Mouse (Mus musculus): Measurements from ENCODE around the gene Itga9. TPM values are rescaled to one million over a fixed set of nuclear protein-coding genes. Genes with fewer than 3 reads are reported as not detected.

The Itga9 gene
- polyA plus RNA-seq, 1 experiment: 0.14 TPM

DNA sequence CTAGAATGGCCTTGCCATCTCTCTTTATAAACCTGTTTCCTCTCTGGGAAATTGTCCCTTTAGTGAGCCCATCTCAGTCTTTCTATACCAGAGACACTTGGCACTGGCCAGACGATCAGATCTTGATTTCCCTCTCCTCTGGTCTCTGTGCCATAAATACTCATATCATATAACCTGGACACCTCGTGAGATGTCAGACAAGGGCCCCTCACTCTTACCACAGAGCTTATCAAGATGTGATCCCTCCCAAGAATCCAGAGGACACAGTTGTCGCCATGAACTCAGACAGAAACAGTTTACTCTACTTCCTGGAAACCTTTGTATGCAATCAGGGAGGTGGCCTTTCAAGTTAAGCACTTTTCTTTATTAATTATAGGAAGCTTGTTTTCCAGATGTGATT, 127.1 kb downstream of the Itga9 start:
- no peaks in the 10 kb centered on the region for H3K36me3 ChIP-seq (ENCODE audit: control insufficient read depth, insufficient read depth)
- no peak overlapping the region for H3ac ChIP-seq (ENCODE audit: control insufficient read depth, insufficient read length)
- H3K4me3 ChIP-seq: no peak overlapping the region
- TF ChIP-seq MYOG (IDR thresholded peaks at IDR 0.05; ENCODE audit: control insufficient read depth in 1 of 3, insufficient read depth in 1 of 3, insufficient read length in 2 of 3, low read depth in 2 of 3): no peak
- TF ChIP-seq MAX (IDR thresholded peaks at IDR 0.05; ENCODE audit: low read depth): no peak
- TF ChIP-seq TCF12 (IDR thresholded peaks at IDR 0.05; ENCODE audit: insufficient read depth, poor library complexity, severe bottlenecking): no peak
- no peak for TF ChIP-seq TCF3 (IDR thresholded peaks at IDR 0.05; ENCODE audit: insufficient read length, low read depth)
- no peak for TF ChIP-seq USF1 (IDR thresholded peaks at IDR 0.05; ENCODE audit: low read depth)
- no peak for TF ChIP-seq REST (IDR thresholded peaks at IDR 0.05; ENCODE audit: insufficient read depth, insufficient read length)
- no peak for TF ChIP-seq E2F4 (IDR thresholded peaks at IDR 0.05; ENCODE audit: insufficient read depth)
- no peak for TF ChIP-seq CEBPB (IDR thresholded peaks at IDR 0.05; ENCODE audit: insufficient read depth, poor library complexity, severe bottlenecking)
- no peak for TF ChIP-seq POLR2AphosphoS2 (IDR thresholded peaks at IDR 0.05; ENCODE audit: insufficient read length, low read depth)
- TF ChIP-seq POLR2A (IDR thresholded peaks at IDR 0.05; ENCODE audit: insufficient read length, low read depth): no peak
- no peak for TF ChIP-seq SRF (IDR thresholded peaks at IDR 0.05; ENCODE audit: control insufficient read depth, insufficient read length, low read depth)
- no peak for TF ChIP-seq MYOD1 (IDR thresholded peaks at IDR 0.05; ENCODE audit: control insufficient read depth in 1 of 3, insufficient read length in 2 of 3, low read depth in 2 of 3)
- H3K79me2 ChIP-seq (ENCODE audit: control insufficient read depth, insufficient read depth): no peaks in the 10 kb centered on the region
- H3K4me2 ChIP-seq (ENCODE audit: low read depth): no peak overlapping the region
- H3K27me3 ChIP-seq (ENCODE audit: control insufficient read depth, insufficient read depth, insufficient read length): peaks cover 14% of the 10 kb centered on the region

GRCm38 (mm10) chr9:118737124-118737523, 130.6 kb downstream of the Itga9 start:
- Histone ChIP-seq H3K4me2 (ENCODE audit: low read depth) (no peak overlapping the region), H3ac (ENCODE audit: control insufficient read depth, insufficient read length) (no peak overlapping the region), H3K27me3 (ENCODE audit: control insufficient read depth, insufficient read depth, insufficient read length) (peaks cover 14% of the 10 kb centered on the region), H3K36me3 (ENCODE audit: control insufficient read depth, insufficient read depth) (no peaks in the 10 kb centered on the region), H3K79me2 (ENCODE audit: control insufficient read depth, insufficient read depth) (no peaks in the 10 kb centered on the region), H3K4me3 (no peak overlapping the region)
- TF ChIP-seq REST (IDR thresholded peaks at IDR 0.05; ENCODE audit: insufficient read depth, insufficient read length) (no peak), E2F4 (IDR thresholded peaks at IDR 0.05; ENCODE audit: insufficient read depth) (no peak), SRF (IDR thresholded peaks at IDR 0.05; ENCODE audit: control insufficient read depth, insufficient read length, low read depth) (no peak), POLR2A (IDR thresholded peaks at IDR 0.05; ENCODE audit: insufficient read length, low read depth) (no peak), CEBPB (IDR thresholded peaks at IDR 0.05; ENCODE audit: insufficient read depth, poor library complexity, severe bottlenecking) (no peak), MAX (IDR thresholded peaks at IDR 0.05; ENCODE audit: low read depth) (no peak), MYOD1 (IDR thresholded peaks at IDR 0.05; ENCODE audit: control insufficient read depth in 1 of 3, insufficient read length in 2 of 3, low read depth in 2 of 3) (no peak), MYOG (IDR thresholded peaks at IDR 0.05; ENCODE audit: control insufficient read depth in 1 of 3, insufficient read depth in 1 of 3, insufficient read length in 2 of 3, low read depth in 2 of 3) (no peak), USF1 (IDR thresholded peaks at IDR 0.05; ENCODE audit: low read depth) (no peak), POLR2AphosphoS2 (IDR thresholded peaks at IDR 0.05; ENCODE audit: insufficient read length, low read depth) (no peak), TCF12 (IDR thresholded peaks at IDR 0.05; ENCODE audit: insufficient read depth, poor library complexity, severe bottlenecking) (no peak), TCF3 (IDR thresholded peaks at IDR 0.05; ENCODE audit: insufficient read length, low read depth) (no peak)

- TF ChIP-seq REST (IDR thresholded peaks at IDR 0.05; ENCODE audit: insufficient read depth, insufficient read length): no peak
- no peak for TF ChIP-seq MYOD1 (IDR thresholded peaks at IDR 0.05; ENCODE audit: control insufficient read depth in 1 of 3, insufficient read length in 2 of 3, low read depth in 2 of 3)
- no peak for TF ChIP-seq TCF12 (IDR thresholded peaks at IDR 0.05; ENCODE audit: insufficient read depth, poor library complexity, severe bottlenecking)
- no peak for TF ChIP-seq TCF3 (IDR thresholded peaks at IDR 0.05; ENCODE audit: insufficient read length, low read depth)
- TF ChIP-seq SRF (IDR thresholded peaks at IDR 0.05; ENCODE audit: control insufficient read depth, insufficient read length, low read depth): no peak
- Histone ChIP-seq H3K4me2 (ENCODE audit: low read depth) (no peak overlapping the region), H3K79me2 (ENCODE audit: control insufficient read depth, insufficient read depth) (no peaks in the 10 kb centered on the region), H3K27me3 (ENCODE audit: control insufficient read depth, insufficient read depth, insufficient read length) (peaks cover 14% of the 10 kb centered on the region), H3K36me3 (ENCODE audit: control insufficient read depth, insufficient read depth) (no peaks in the 10 kb centered on the region), H3K4me3 (no peak overlapping the region), H3ac (ENCODE audit: control insufficient read depth, insufficient read length) (no peak overlapping the region)
Observed at GRCm38 (mm10) chr9:118737601-118738137, 131.2 kb downstream of the Itga9 start.

DNA sequence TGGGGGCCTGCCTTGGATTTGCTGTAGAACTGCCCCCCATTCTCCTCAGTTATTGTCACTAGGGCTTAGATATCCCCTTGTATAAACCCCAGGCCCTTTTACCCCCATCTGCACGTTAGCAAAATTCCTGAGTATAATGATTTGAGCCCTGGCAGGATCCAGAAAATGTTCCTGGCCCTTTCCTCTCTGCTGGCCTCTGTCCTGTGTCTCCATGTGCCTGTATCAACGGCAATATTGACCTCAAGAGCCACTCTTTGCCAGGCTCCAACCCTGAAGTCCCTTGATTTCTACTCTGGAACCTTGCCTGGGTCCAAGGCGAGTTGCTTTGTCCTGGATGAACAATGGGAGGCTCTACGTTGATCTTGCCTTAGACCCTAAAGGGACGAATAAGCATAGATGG, 131.8 kb downstream of the Itga9 start:
- Histone ChIP-seq H3K4me3 (no peak overlapping the region), H3K4me2 (ENCODE audit: low read depth) (no peak overlapping the region), H3K79me2 (ENCODE audit: control insufficient read depth, insufficient read depth) (no peaks in the 10 kb centered on the region), H3ac (ENCODE audit: control insufficient read depth, insufficient read length) (no peak overlapping the region), H3K27me3 (ENCODE audit: control insufficient read depth, insufficient read depth, insufficient read length) (peaks cover 14% of the 10 kb centered on the region), H3K36me3 (ENCODE audit: control insufficient read depth, insufficient read depth) (no peaks in the 10 kb centered on the region)
- TF ChIP-seq TCF3 (IDR thresholded peaks at IDR 0.05; ENCODE audit: insufficient read length, low read depth) (no peak), TCF12 (IDR thresholded peaks at IDR 0.05; ENCODE audit: insufficient read depth, poor library complexity, severe bottlenecking) (no peak), USF1 (IDR thresholded peaks at IDR 0.05; ENCODE audit: low read depth) (no peak), E2F4 (IDR thresholded peaks at IDR 0.05; ENCODE audit: insufficient read depth) (no peak), MAX (IDR thresholded peaks at IDR 0.05; ENCODE audit: low read depth) (no peak), SRF (IDR thresholded peaks at IDR 0.05; ENCODE audit: control insufficient read depth, insufficient read length, low read depth) (no peak)

GRCm38 (mm10) chr9:118739071-118739470, 132.6 kb downstream of the Itga9 start:
- H3ac ChIP-seq (ENCODE audit: control insufficient read depth, insufficient read length): no peak overlapping the region
- TF ChIP-seq MYOG (IDR thresholded peaks at IDR 0.05; ENCODE audit: control insufficient read depth in 1 of 3, insufficient read depth in 1 of 3, insufficient read length in 2 of 3, low read depth in 2 of 3) (no peak), TCF12 (IDR thresholded peaks at IDR 0.05; ENCODE audit: insufficient read depth, poor library complexity, severe bottlenecking) (no peak), MYOD1 (IDR thresholded peaks at IDR 0.05; ENCODE audit: control insufficient read depth in 1 of 3, insufficient read length in 2 of 3, low read depth in 2 of 3) (no peak), REST (IDR thresholded peaks at IDR 0.05; ENCODE audit: insufficient read depth, insufficient read length) (no peak), POLR2A (IDR thresholded peaks at IDR 0.05; ENCODE audit: insufficient read length, low read depth) (no peak), MAX (IDR thresholded peaks at IDR 0.05; ENCODE audit: low read depth) (no peak), E2F4 (IDR thresholded peaks at IDR 0.05; ENCODE audit: insufficient read depth) (no peak), POLR2AphosphoS2 (IDR thresholded peaks at IDR 0.05; ENCODE audit: insufficient read length, low read depth) (no peak), USF1 (IDR thresholded peaks at IDR 0.05; ENCODE audit: low read depth) (no peak), TCF3 (IDR thresholded peaks at IDR 0.05; ENCODE audit: insufficient read length, low read depth) (no peak), CEBPB (IDR thresholded peaks at IDR 0.05; ENCODE audit: insufficient read depth, poor library complexity, severe bottlenecking) (no peak), SRF (IDR thresholded peaks at IDR 0.05; ENCODE audit: control insufficient read depth, insufficient read length, low read depth) (no peak)
- H3K4me3 ChIP-seq: no peak overlapping the region
- peaks cover 14% of the 10 kb centered on the region for H3K27me3 ChIP-seq (ENCODE audit: control insufficient read depth, insufficient read depth, insufficient read length)
- no peak overlapping the region for H3K4me2 ChIP-seq (ENCODE audit: low read depth)
- H3K36me3 ChIP-seq (ENCODE audit: control insufficient read depth, insufficient read depth): no peaks in the 10 kb centered on the region
- H3K79me2 ChIP-seq (ENCODE audit: control insufficient read depth, insufficient read depth): no peaks in the 10 kb centered on the region

Data from myocyte (in vitro differentiated cells).